ENCODE assay signal across 8 mouse cellular contexts in the genomic region with DNA sequence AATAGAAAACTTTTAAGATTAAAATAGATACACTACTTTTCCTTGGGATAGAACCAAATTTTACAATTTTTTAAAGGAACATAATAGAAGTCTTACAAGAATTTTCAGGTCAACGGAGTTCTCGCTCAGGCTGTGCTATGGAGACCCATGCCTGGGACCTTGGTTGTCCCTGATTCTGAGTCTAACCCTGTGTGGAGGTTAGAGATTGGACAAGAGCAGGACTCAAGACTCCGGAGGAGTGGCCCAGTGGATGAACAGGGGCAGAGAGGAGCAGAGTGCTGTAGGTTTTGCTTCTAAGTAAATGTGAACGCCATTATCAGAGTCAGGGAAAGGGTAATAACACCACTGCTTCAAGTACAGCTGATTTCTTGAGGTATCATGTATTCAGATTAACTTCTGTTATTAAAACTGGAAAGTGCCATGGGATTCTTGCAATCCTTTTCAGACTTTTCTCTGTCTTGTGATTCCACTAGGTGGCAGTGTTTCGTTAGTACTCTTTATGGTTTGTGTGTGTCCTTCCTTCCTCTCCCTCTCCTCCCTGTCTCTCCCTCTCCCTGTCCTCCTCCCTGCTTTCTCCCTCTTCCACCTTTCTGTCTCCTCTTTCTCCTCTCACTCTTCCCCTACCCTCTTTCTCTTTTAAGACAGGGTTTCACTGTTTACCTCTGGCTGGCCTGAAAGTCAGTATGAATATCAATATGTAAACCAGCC. TPM values are rescaled to one million over a fixed set of nuclear protein-coding genes. Genes with fewer than 3 reads are reported as not detected.
DNase-seq lines count a peak whose midpoint lies in the region; ATAC-seq lines count a peak whose summit lies in the region.

No protein-coding gene starts in this region.

- no peaks in the 10 kb centered on the region for H3K36me3 ChIP-seq in midbrain, embryonic 13.5 days

- 61% methylated on average over 5 of the region's 5 CpGs for WGBS in midbrain, embryonic 13.5 days

- ATAC-seq in CD4-positive, CD25-positive, alpha-beta regulatory T cell, adult 4 months = no peak
- peak; percentile 55; the same call in 1 of the 2 replicates for ATAC-seq in granulocyte monocyte progenitor cell, adult 5-6 weeks (replicated peaks; ENCODE audit: poor library complexity, severe bottlenecking)
- peak; percentile 78 for ATAC-seq in midbrain, embryonic 13.5 days

- no peak overlapping the region for H3K27ac ChIP-seq in midbrain, embryonic 13.5 days

- no peak overlapping the region for H3K4me2 ChIP-seq in midbrain, embryonic 13.5 days (replicated peaks)

- H3K9me3 ChIP-seq in midbrain, embryonic 13.5 days = no peaks in the 10 kb centered on the region

- no peak overlapping the region for H3K4me3 ChIP-seq in midbrain, embryonic 13.5 days (replicated peaks)

- peak; percentile 43 for DNase-seq in CD4-positive, CD25-positive, alpha-beta regulatory T cell, adult 2 months (ENCODE audit: low read depth, low spot score)
- peak; percentile 57 for DNase-seq in layer of hippocampus, adult 9-10 months (ENCODE audit: low spot score)
- DNase-seq in layer of hippocampus, adult 8-10 months (ENCODE audit: low spot score in 2 of 2) = no peak
- DNase-seq in WW6 (ENCODE audit: low read depth, low spot score) = peak; percentile 16
- no peak for DNase-seq in urinary bladder, adult 2 months (ENCODE audit: low spot score)

- H3K27me3 ChIP-seq in midbrain, embryonic 13.5 days = no peaks in the 10 kb centered on the region

- H3K9ac ChIP-seq in midbrain, embryonic 13.5 days (replicated peaks) = no peak overlapping the region

- H3K4me1 ChIP-seq in midbrain, embryonic 13.5 days (replicated peaks) = no peaks in the 10 kb centered on the region

RNA-seq across cellular contexts. Expression of a gene that starts 18.9 kb away (rescaled TPM):
- not detected for polyA plus RNA-seq in CD4-positive, CD25-positive, alpha-beta regulatory T cell, adult 4 months (2017; shearing (Covaris generic))
- total RNA-seq in layer of hippocampus, adult 8-10 months (2022) = 10 to 100 TPM; 29.9 to 36.0 (median 31.1) TPM
- 1.9 and 3.6 TPM in 2 replicates for total RNA-seq in granulocyte monocyte progenitor cell, adult 5-6 weeks (2014; fragmentation: Nextera tagmentation)
- 3.7 and 4.3 TPM in 2 replicates for total RNA-seq in granulocyte monocyte progenitor cell, adult 5-6 weeks (2017)
- polyA plus RNA-seq in midbrain, embryonic 13.5 days (2015; fragmentation: Nextera tagmentation; extraction: Ambion mirVana) = 0.71 and 1.6 TPM in 2 replicates
- 6.1 and 8.3 TPM in 2 replicates for polyA plus RNA-seq in urinary bladder, adult 2 months (2012; rRNA removed)

Comparison
In these comparisons a context has a peak if more than half of its experiments do, and no peak if none do; other contexts are left out.
1. DNase-seq: peak in CD4-positive, CD25-positive, alpha-beta regulatory T cell, adult 2 months (single experiment), layer of hippocampus, adult 9-10 months (single experiment) and WW6 (single experiment); none in layer of hippocampus, adult 8-10 months (0 of 2) and urinary bladder, adult 2 months (single experiment).